Mouse (Mus musculus) C2C12 (cell line): ENCODE results near the gene Akap6. TPM values are rescaled to one million over a fixed set of nuclear protein-coding genes. Genes with fewer than 3 reads are reported as not detected.

ENCODE experiments used
- H3K27me3 ChIP-seq: one replicate; pipeline ENCODE4 v1.6.1; 2011; ENCODE audit not compliant: control insufficient read depth, insufficient read depth, insufficient read length
- H3K36me3 ChIP-seq: one replicate; pipeline ENCODE4 v1.6.1; 2011; ENCODE audit not compliant: control insufficient read depth, insufficient read depth
- H3K4me3 ChIP-seq: one replicate; pipeline ENCODE4 v1.5.1; 2011; ENCODE audit warnings: mild to moderate bottlenecking, control low read depth; ENCODE audit not compliant: poor library complexity, insufficient read depth, severe bottlenecking
- H3K79me2 ChIP-seq: one replicate; pipeline ENCODE4 v1.6.1; 2011; ENCODE audit not compliant: control insufficient read depth, insufficient read depth
- H3K79me3 ChIP-seq: one replicate; pipeline ENCODE4 v1.6.1; 2011; ENCODE audit warnings: low read depth, control low read depth
- H3ac ChIP-seq: one replicate; pipeline ENCODE3; 2011; ENCODE audit warnings: low read depth; ENCODE audit not compliant: control insufficient read depth, insufficient read length
- CEBPB ChIP-seq: IDR thresholded peaks from one replicate; pipeline ENCODE4 v1.6.1; 2011; ENCODE audit warnings: low read depth, mild to moderate bottlenecking, control low read depth, moderate library complexity
- CTCF ChIP-seq: IDR thresholded peaks from one replicate; pipeline ENCODE4 v1.5.1; 2011; ENCODE audit not compliant: control insufficient read depth, insufficient read depth, insufficient read length
- FOSL1 ChIP-seq: IDR thresholded peaks from one replicate; pipeline ENCODE4 v1.8.0; 2011; ENCODE audit warnings: mild to moderate bottlenecking, low read length; ENCODE audit not compliant: poor library complexity, insufficient read depth, severe bottlenecking
- MAX ChIP-seq: IDR thresholded peaks from one replicate; pipeline ENCODE4 v1.6.1; 2011; ENCODE audit warnings: mild to moderate bottlenecking, control low read depth
- MYOD1 ChIP-seq: IDR thresholded peaks from one replicate; pipeline ENCODE4 v1.6.1; 2011; ENCODE audit warnings: low read depth; ENCODE audit not compliant: control insufficient read depth, insufficient read length
- MYOG ChIP-seq: IDR thresholded peaks from one replicate; pipeline ENCODE4 v1.6.1; 2011; ENCODE audit not compliant: control insufficient read depth, insufficient read length; ENCODE audit errors: extremely low read depth
- USF1 ChIP-seq: IDR thresholded peaks from one replicate; pipeline ENCODE4 v1.6.1; 2011; ENCODE audit warnings: low read depth, mild to moderate bottlenecking, control low read depth, moderate library complexity
- polyA plus RNA-seq: library from polyadenylated mRNA; unstranded; fragments of >200 nt; fragmentation: generic; extraction: Trizol; gene quantifications from one replicate; pipeline ENCODE4 v1.2.1, GENCODE M21; 2012; ENCODE audit warnings: missing spikeins

The Akap6 gene
- polyA plus RNA-seq, 1 experiment: 0.51 TPM

GRCm38 (mm10) chr12:52780216-52780615 is 81.0 kb downstream of the Akap6 start:
- no peaks in the 10 kb centered on the region for H3K79me3 ChIP-seq
- TF ChIP-seq CEBPB (no peak), MYOD1 (no peak), MAX (no peak), USF1 (no peak), MYOG (no peak), FOSL1 (no peak), CTCF (no peak)
- H3ac ChIP-seq: no peak overlapping the region
- H3K4me3 ChIP-seq: no peak overlapping the region
- H3K79me2 ChIP-seq: no peaks in the 10 kb centered on the region
- no peaks in the 10 kb centered on the region for H3K36me3 ChIP-seq
- no peaks in the 10 kb centered on the region for H3K27me3 ChIP-seq

DNA sequence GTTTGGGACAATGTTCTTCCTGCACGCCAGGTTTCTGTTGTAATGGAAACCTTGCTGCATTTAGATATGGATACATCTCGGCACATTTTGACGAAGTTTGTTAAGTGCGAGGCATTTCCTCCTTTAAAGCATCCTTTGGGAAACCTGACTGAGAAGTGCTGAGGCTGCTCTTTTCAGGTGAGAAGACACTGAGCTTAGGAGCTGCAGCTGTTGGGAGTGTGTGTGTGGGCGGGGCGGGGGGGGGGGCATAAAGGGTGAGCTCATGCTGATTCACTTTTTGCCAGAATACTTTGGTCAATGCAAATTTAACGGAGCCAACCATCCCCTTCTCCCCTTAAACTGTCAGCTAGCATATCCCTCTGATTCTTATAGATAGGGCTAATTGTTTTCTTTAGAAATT is 81.9 kb downstream of the Akap6 start:
- H3K79me2 ChIP-seq: no peaks in the 10 kb centered on the region
- no peak overlapping the region for H3K4me3 ChIP-seq
- no peaks in the 10 kb centered on the region for H3K27me3 ChIP-seq
- no peak overlapping the region for H3ac ChIP-seq
- TF ChIP-seq MYOD1 (peak; percentile 73), FOSL1 (no peak)
- H3K36me3 ChIP-seq: no peaks in the 10 kb centered on the region
- no peaks in the 10 kb centered on the region for H3K79me3 ChIP-seq

DNA sequence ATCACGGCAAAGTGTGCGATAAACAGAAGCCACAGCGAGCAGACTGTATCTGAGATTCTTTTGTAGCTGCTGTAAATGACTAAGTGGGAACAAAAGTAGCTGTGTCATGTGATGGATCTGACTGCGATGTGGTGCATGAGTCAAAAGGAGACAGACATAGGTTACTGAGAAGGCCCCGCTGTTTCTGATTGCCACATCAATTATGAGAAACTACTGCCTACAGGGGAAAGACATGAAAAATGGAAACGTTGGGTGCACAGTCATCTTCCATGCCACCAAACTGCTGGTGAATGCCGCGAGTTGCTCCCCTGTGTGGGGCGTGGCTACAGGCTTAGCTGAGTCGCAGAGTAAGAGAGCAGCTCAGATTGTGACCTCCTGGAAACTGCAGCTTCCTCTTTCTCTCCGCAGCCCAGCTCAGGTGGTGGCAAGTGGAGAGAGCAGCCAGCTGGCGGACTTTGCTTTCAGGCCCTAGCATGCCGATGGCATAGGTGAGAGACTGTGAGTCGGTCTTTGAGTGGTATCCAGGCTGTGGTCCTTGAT is 83.8 kb downstream of the Akap6 start:
- Histone ChIP-seq H3K79me3 (no peaks in the 10 kb centered on the region), H3K36me3 (no peaks in the 10 kb centered on the region), H3ac (peak overlapping the region; percentile 55), H3K4me3 (peak overlapping the region; percentile 21), H3K79me2 (no peaks in the 10 kb centered on the region), H3K27me3 (no peaks in the 10 kb centered on the region)
- TF ChIP-seq MYOG (no peak), FOSL1 (peak; percentile 9), USF1 (peak; percentile 97), MAX (peak; percentile 56), MYOD1 (peak; percentile 31), CTCF (no peak), CEBPB (peak; percentile 88)

DNA sequence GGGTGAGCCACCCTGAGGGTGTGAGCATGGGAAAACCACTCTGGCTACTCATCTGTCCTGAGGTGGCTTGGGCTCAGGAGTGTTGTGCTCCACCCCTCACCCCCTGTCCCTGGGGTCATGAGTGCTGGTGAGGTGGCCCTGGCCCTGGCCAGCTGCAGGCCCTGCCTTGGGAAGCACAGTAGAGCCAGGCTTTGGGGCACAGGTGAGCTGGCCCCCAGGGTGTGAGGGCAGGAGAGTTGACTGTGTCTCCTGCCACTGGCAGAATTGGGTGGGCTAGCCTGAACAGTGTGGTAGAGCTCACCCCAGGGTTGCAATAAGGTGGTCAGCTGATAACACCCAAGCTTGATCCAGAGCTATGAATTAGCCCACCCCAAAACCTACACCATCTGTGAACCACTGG is 86.0 kb downstream of the Akap6 start:
- TF ChIP-seq MYOG (no peak), CTCF (no peak), MYOD1 (no peak), FOSL1 (no peak), USF1 (no peak), MAX (no peak), CEBPB (no peak)
- no peak overlapping the region for H3ac ChIP-seq
- no peaks in the 10 kb centered on the region for H3K36me3 ChIP-seq
- no peaks in the 10 kb centered on the region for H3K79me3 ChIP-seq
- H3K4me3 ChIP-seq: no peak overlapping the region
- no peaks in the 10 kb centered on the region for H3K27me3 ChIP-seq
- H3K79me2 ChIP-seq: no peaks in the 10 kb centered on the region

GRCm38 (mm10) chr12:52790350-52790768 is 91.2 kb downstream of the Akap6 start:
- Histone ChIP-seq H3K79me2 (no peaks in the 10 kb centered on the region), H3K36me3 (no peaks in the 10 kb centered on the region), H3K27me3 (no peaks in the 10 kb centered on the region), H3K4me3 (no peak overlapping the region), H3K79me3 (no peaks in the 10 kb centered on the region), H3ac (no peak overlapping the region)
- TF ChIP-seq MYOD1 (no peak), USF1 (no peak), FOSL1 (no peak), MYOG (no peak), CEBPB (no peak), CTCF (no peak), MAX (no peak)

DNA sequence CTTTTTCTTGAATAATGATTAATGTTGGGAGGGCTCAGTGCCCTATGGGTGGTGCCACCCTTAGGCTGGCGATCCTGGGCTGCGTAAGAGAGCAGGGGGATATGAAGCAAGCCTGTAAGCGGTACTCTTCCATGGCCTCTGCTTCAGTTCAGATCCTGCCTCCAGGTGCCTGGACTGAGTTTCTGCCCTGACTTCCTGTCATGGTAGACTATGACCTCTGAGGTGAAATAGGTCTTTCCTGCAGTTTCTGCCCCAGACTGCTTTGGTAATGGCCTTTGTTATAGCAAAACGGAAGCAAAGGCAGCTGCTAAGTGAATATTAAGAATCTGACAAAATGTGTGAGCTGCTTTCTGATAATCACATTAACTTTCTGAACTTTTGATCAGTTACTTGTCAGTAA is 94.9 kb downstream of the Akap6 start:
- no peak overlapping the region for H3K4me3 ChIP-seq
- no peaks in the 10 kb centered on the region for H3K79me2 ChIP-seq
- no peaks in the 10 kb centered on the region for H3K79me3 ChIP-seq
- H3ac ChIP-seq: no peak overlapping the region
- no peak for TF ChIP-seq FOSL1
- no peak for TF ChIP-seq MAX
- no peak for TF ChIP-seq CEBPB
- TF ChIP-seq MYOG: no peak
- no peak for TF ChIP-seq USF1
- no peak for TF ChIP-seq CTCF
- TF ChIP-seq MYOD1: no peak
- no peaks in the 10 kb centered on the region for H3K27me3 ChIP-seq
- H3K36me3 ChIP-seq: no peaks in the 10 kb centered on the region
